Mouse (Mus musculus) kidney, postnatal 0 days (tissue): ENCODE data around the gene Zcchc17. TPM values are rescaled to one million over a fixed set of nuclear protein-coding genes. Genes with fewer than 3 reads are reported as not detected.

Experiments
- ATAC-seq: fragments of 200-750 bp; cut with Nextera tagmentation; replicated peaks from 2 replicates; pipeline ENCODE4 v1.8.0; 2017; ENCODE audit warnings: low read depth, moderate number of reproducible peaks, moderate TSS enrichment, moderate library complexity; ENCODE audit not compliant: low FRiP score
- DNase-seq: peaks from one replicate; pipeline ENCODE4 v3.0.0-alpha.2; 2016; ENCODE audit warnings: low spot score
- H3K27ac ChIP-seq: fragments of 300-500 bp; sonication (generic); 2 replicates; pipeline ENCODE4 v1.5.1; 2014; ENCODE audit warnings: mild to moderate bottlenecking
- H3K27me3 ChIP-seq: fragments of 300-500 bp; sonication (generic); 2 replicates; pipeline ENCODE4 v1.6.1; 2014; ENCODE audit warnings: low read length, mixed read lengths; ENCODE audit not compliant: insufficient read depth
- H3K36me3 ChIP-seq: fragments of 300-500 bp; sonication (generic); 2 replicates; pipeline ENCODE4 v1.6.1; 2014; ENCODE audit warnings: low read length, mixed read lengths; ENCODE audit not compliant: insufficient read depth
- H3K4me1 ChIP-seq: fragments of 300-500 bp; sonication (generic); replicated peaks from 2 replicates; pipeline ENCODE4 v1.6.1; 2014; ENCODE audit warnings: antibody characterized with exemption, low read length, mixed read lengths; ENCODE audit not compliant: insufficient read depth
- H3K4me2 ChIP-seq: fragments of 300-500 bp; sonication (generic); 2 replicates; pipeline ENCODE4 v1.6.1; 2014; ENCODE audit warnings: mild to moderate bottlenecking, low read length, moderate library complexity, mixed read lengths
- H3K4me3 ChIP-seq: fragments of 300-500 bp; sonication (generic); replicated peaks from 2 replicates; pipeline ENCODE4 v1.5.1; 2014; ENCODE audit warnings: low read depth, low read length
- H3K9ac ChIP-seq: fragments of 300-500 bp; sonication (generic); 2 replicates; pipeline ENCODE4 v1.6.1; 2014; ENCODE audit warnings: low read depth, low read length
- H3K9me3 ChIP-seq: fragments of 300-500 bp; sonication (generic); replicated peaks from 2 replicates; pipeline ENCODE4 v1.6.1; 2016; ENCODE audit warnings: low read length, inconsistent platforms, mixed read lengths
- CTCF ChIP-seq: IDR thresholded peaks from 2 replicates; pipeline ENCODE4 v1.5.1; 2016; ENCODE audit warnings: antibody characterized with exemption, low read depth, mild to moderate bottlenecking, moderate library complexity
- WGBS: fragments of 180-500 bp; shearing (Covaris S2); extraction: QIAGEN DNeasy Blood & Tissue Kit; methylation state at CpG from one replicate; pipeline ENCODE4 v1.1.7; 2014; 5-methylcytosine and 5-hydroxymethylcytosine counted together
- polyA plus RNA-seq: library from polyadenylated mRNA; unstranded; fragments of >200 nt; fragmentation: Nextera tagmentation; extraction: Ambion mirVana; gene quantifications from 2 replicates; pipeline ENCODE4 v1.2.1, GENCODE M21; 2015

The Zcchc17 gene
- polyA plus RNA-seq, 1 experiment from 2014 or later = 68.0 TPM

DNA sequence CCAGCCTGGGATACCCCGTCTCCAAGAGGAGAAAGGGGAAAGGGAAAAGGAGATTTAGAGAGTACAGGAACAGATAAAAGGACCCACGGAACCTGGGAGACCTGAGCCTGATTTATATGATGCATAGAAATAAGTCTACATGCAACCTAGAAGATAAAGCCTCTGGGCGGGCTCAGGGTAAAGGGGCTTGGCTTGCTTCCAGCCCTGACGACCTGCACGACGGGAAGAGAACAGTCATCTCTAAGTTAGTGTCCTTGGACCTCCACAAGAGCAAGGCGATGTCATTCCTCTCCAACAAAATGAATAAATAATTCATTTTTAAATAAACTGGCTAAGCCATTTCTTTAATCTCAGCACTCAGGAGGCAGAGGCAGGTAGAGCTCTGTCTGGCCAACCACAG is 37.2 kb downstream of the Zcchc17 start:
- peaks cover 45% of the 10 kb centered on the region for H3K36me3 ChIP-seq
- peaks cover 5% of the 10 kb centered on the region for H3K4me1 ChIP-seq
- H3K4me2 ChIP-seq = no peak overlapping the region
- H3K9me3 ChIP-seq = no peaks in the 10 kb centered on the region
- no peak overlapping the region for H3K9ac ChIP-seq
- H3K4me3 ChIP-seq = no peak overlapping the region
- TF ChIP-seq CTCF = no peak
- no peak for ATAC-seq
- no peak for DNase-seq
- 79% methylated on average over 7 of the region's 7 CpGs for WGBS
- no peaks in the 10 kb centered on the region for H3K27me3 ChIP-seq
- H3K27ac ChIP-seq = no peak overlapping the region

DNA sequence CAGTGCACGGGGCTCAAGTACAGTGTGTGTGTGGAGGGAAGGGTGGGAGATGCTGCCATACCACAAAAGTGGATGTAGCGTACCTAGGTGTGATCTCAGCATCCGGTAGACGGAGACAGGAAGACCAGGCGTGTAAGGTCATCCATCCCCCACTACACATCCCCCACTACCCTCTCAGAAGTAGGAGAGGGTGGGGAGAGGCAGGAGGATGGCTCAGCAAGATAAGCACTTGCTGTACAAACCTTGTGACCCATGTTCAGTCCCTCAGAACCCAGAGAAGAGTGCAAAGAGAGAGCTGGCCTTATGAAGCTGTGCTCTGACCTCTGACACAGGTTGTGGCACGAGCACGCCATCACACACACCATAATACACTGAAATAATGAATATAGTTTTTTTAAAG is 38.1 kb downstream of the Zcchc17 start:
- ATAC-seq = no peak
- no peak for DNase-seq
- no peaks in the 10 kb centered on the region for H3K4me1 ChIP-seq
- no peak overlapping the region for H3K4me2 ChIP-seq
- H3K27ac ChIP-seq = no peak overlapping the region
- H3K9ac ChIP-seq = no peak overlapping the region
- no peaks in the 10 kb centered on the region for H3K27me3 ChIP-seq
- 91% methylated on average over 7 of the region's 7 CpGs for WGBS
- H3K4me3 ChIP-seq = no peak overlapping the region
- H3K9me3 ChIP-seq = no peaks in the 10 kb centered on the region
- H3K36me3 ChIP-seq = peaks cover 40% of the 10 kb centered on the region
- TF ChIP-seq CTCF = no peak

DNA sequence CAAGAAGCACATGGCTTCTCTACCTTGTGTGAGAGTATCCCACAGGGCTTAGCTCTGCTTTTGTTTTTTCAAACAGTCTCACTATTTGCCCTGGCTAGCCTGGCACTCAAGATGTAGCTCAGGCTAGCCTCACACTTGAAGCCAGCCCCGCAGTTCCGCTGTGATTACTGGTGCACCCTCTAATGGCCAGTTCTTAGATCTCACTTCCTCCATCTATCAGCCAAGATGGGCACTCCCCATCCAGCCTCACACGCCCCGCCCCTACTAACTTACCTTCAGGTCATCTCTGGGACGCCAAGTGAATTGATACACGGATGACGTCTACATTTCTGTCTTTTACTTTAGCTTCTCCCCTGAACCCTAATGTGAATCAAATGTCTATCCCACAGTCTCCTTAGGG is 40.2 kb downstream of the Zcchc17 start:
- no peak overlapping the region for H3K4me3 ChIP-seq
- no peak overlapping the region for H3K4me2 ChIP-seq
- TF ChIP-seq CTCF = no peak
- no peaks in the 10 kb centered on the region for H3K9me3 ChIP-seq
- no peaks in the 10 kb centered on the region for H3K27me3 ChIP-seq
- peaks cover 5% of the 10 kb centered on the region; the same call in 1 of the 2 replicates for H3K4me1 ChIP-seq
- no peak overlapping the region for H3K9ac ChIP-seq
- WGBS = 84% methylated on average over 7 of the region's 7 CpGs
- peaks cover 36% of the 10 kb centered on the region; the same call in 1 of the 2 replicates for H3K36me3 ChIP-seq
- no peak overlapping the region for H3K27ac ChIP-seq
- DNase-seq (no peak), ATAC-seq (no peak)

DNA sequence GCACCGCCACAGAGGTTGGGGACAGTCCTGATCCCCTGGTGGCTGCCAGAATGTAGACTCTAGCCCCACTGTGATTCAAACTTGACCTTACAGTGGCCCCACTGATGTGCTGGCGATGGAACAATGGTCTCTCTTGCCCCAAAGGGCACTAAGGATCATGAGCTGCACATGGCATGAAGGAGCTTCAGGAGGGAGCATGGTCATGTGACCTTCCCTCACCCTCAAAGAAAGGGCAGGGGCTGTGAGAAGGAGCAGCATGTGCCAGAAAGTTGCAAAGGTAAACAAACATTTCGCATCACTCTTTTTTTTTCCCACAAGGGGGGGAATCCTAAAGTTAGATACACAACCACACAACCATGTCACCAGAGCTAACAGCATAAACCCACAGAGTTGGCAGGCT is 41.6 kb downstream of the Zcchc17 start:
- WGBS = 72% methylated on average over 3 of the region's 3 CpGs
- ATAC-seq = no peak
- H3K4me2 ChIP-seq = no peak overlapping the region

DNA sequence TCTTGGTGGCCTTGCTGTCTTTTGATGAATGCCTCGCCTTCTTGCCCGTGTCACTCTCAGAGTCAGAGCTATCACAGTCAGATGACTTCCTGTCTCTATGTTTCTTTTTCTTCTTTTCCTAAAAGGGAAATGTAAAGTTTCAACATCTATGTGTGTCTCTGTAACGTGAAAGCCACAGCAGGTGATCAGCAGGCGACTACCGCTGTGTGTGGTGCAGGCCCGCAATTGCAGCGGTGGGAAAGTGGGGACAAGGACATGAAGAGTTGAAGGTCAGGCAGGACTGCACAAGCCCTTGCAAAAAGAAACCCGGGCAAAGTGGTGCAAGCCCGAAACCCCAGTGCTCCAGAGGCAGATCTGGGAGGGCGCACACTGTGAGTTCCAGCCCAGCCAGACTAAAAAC is 43.1 kb downstream of the Zcchc17 start:
- H3K4me2 ChIP-seq = no peak overlapping the region
- DNase-seq = no peak
- H3K9me3 ChIP-seq = no peaks in the 10 kb centered on the region
- H3K27ac ChIP-seq = peak overlapping the region; percentile 70
- WGBS = 78% methylated on average over 10 of the region's 10 CpGs
- ATAC-seq = no peak
- H3K27me3 ChIP-seq = no peaks in the 10 kb centered on the region
- H3K36me3 ChIP-seq = peaks cover 18% of the 10 kb centered on the region; the same call in 1 of the 2 replicates
- H3K4me3 ChIP-seq = no peak overlapping the region
- no peak overlapping the region for H3K9ac ChIP-seq
- TF ChIP-seq CTCF = no peak
- H3K4me1 ChIP-seq = peaks cover 5% of the 10 kb centered on the region; the same call in 1 of the 2 replicates

More for the DNA sequence above, 41.6 kb downstream of the Zcchc17 start:
- no peak for DNase-seq
- Histone ChIP-seq H3K4me1 (peaks cover 5% of the 10 kb centered on the region; the same call in 1 of the 2 replicates), H3K27me3 (no peaks in the 10 kb centered on the region), H3K36me3 (peaks cover 29% of the 10 kb centered on the region; the same call in 1 of the 2 replicates), H3K9ac (no peak overlapping the region), H3K9me3 (no peaks in the 10 kb centered on the region), H3K4me3 (no peak overlapping the region), H3K27ac (0 out of 2 replicates have a peak overlapping the region, but pooled peaks have one; percentile 13)
- TF ChIP-seq CTCF = no peak

DNA sequence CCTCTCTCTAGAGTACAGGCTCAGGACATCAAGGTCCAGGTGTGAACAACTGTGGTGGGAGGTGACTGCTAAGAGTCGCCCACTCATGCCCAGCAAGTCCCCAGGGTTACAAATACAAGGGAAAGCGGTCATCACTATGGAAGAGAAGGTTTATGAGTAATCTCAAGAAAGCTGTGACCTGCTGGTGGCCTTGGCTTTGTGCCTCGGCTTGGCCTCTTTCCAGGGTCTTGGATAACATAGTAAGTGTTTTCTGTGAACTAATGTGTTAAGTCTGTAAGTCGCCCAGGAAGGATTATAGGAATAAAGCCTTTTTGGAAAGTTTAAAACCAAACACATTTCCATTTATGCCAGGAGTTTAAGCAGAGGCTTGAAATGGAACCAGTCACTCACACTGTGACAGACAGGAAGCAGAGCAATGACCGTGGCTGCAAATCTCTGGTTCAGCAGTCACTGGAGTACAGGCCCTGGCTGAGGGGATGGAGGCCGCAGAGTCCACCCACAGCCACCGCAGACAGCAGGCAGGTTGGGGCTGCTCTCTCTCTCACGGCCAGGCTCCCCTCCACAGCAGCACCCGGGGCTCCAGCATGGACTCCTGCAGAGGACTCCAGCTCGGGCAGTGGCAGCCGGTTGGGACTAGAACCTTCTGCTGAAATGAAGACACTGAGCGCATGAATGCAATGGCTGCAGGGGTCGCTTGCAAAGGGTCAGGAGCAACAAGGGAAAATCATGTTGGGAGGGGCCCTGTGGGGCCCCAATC is 43.8 kb downstream of the Zcchc17 start:
- TF ChIP-seq CTCF = no peak
- 50% methylated on average over 13 of the region's 13 CpGs for WGBS
- peak overlapping the region; percentile 70 for H3K27ac ChIP-seq
- H3K9ac ChIP-seq = no peak overlapping the region
- peaks cover 5% of the 10 kb centered on the region; the same call in 1 of the 2 replicates for H3K4me1 ChIP-seq
- no peaks in the 10 kb centered on the region for H3K27me3 ChIP-seq
- H3K4me2 ChIP-seq = no peak overlapping the region
- DNase-seq = peak; percentile 46
- H3K4me3 ChIP-seq = no peak overlapping the region
- ATAC-seq = peak; percentile 29; the same call in 1 of the 2 replicates
- H3K36me3 ChIP-seq = peaks cover 15% of the 10 kb centered on the region; the same call in 1 of the 2 replicates
- H3K9me3 ChIP-seq = no peaks in the 10 kb centered on the region
